Mouse (Mus musculus) heart, embryonic 16.5 days (tissue): ENCODE data around the gene Fbxo44. TPM values are rescaled to one million over a fixed set of nuclear protein-coding genes. Genes with fewer than 3 reads are reported as not detected.

Experiments used
- ATAC-seq: fragments of 200-750 bp; cut with Nextera tagmentation; replicated peaks from 2 replicates; pipeline ENCODE4 v1.8.0; 2017; ENCODE audit warnings: moderate number of reproducible peaks; ENCODE audit not compliant: insufficient read depth, low FRiP score; ENCODE audit errors: extremely low read depth
- H3K27ac ChIP-seq: fragments of 300-500 bp; sonication (generic); 2 replicates; pipeline ENCODE4 v1.5.1; 2014; ENCODE audit warnings: mild to moderate bottlenecking, low read length, control low read depth, moderate library complexity
- H3K27me3 ChIP-seq: fragments of 300-500 bp; sonication (generic); 2 replicates; pipeline ENCODE4 v1.6.1; 2014; ENCODE audit warnings: low read length, mixed read lengths; ENCODE audit not compliant: control insufficient read depth, insufficient read depth
- H3K36me3 ChIP-seq: fragments of 300-500 bp; sonication (generic); 2 replicates; pipeline ENCODE4 v1.6.1; 2014; ENCODE audit not compliant: control insufficient read depth, insufficient read depth
- H3K4me1 ChIP-seq: fragments of 300-500 bp; sonication (generic); 2 replicates; pipeline ENCODE4 v1.6.1; 2014; ENCODE audit warnings: low read length, mixed read lengths; ENCODE audit not compliant: control insufficient read depth, insufficient read depth
- H3K4me2 ChIP-seq: fragments of 300-500 bp; sonication (generic); 2 replicates; pipeline ENCODE4 v1.6.1; 2014; ENCODE audit warnings: low read depth, mild to moderate bottlenecking, control low read depth, low read length
- H3K4me3 ChIP-seq: fragments of 300-500 bp; sonication (generic); 2 replicates; pipeline ENCODE4 v1.5.1; 2014; ENCODE audit warnings: mild to moderate bottlenecking, control low read depth, low read length
- H3K9ac ChIP-seq: fragments of 300-500 bp; sonication (generic); 2 replicates; pipeline ENCODE4 v1.6.1; 2014; ENCODE audit warnings: low read length, control low read depth
- H3K9me3 ChIP-seq: fragments of 300-500 bp; sonication (generic); replicated peaks from 2 replicates; pipeline ENCODE4 v1.6.1; 2016; ENCODE audit warnings: low read length; ENCODE audit not compliant: control insufficient read depth
- WGBS: fragments of 180-500 bp; shearing (Covaris S2); extraction: QIAGEN DNeasy Blood & Tissue Kit; methylation state at CpG from one replicate; pipeline ENCODE4 v1.1.7; 2014; 5-methylcytosine and 5-hydroxymethylcytosine counted together
- polyA plus RNA-seq: library from polyadenylated mRNA; unstranded; fragments of >200 nt; fragmentation: Nextera tagmentation; extraction: Ambion mirVana; gene quantifications from 2 replicates; pipeline ENCODE4 v1.2.1, GENCODE M21; 2015

Gene Fbxo44
- polyA plus RNA-seq, 1 experiment from 2014 or later: 32.4 TPM

- H3K27me3 ChIP-seq: no peaks in the 10 kb centered on the region
- H3K4me1 ChIP-seq: 0 out of 2 replicates have a peak, but pooled peaks cover 2% of the 10 kb centered on the region
- H3K36me3 ChIP-seq: peaks cover 13% of the 10 kb centered on the region
- H3K4me3 ChIP-seq: no peak overlapping the region
- H3K27ac ChIP-seq: no peak overlapping the region
- 84% methylated on average over 2 of the region's 2 CpGs for WGBS
- no peak overlapping the region for H3K4me2 ChIP-seq
- H3K9me3 ChIP-seq: no peaks in the 10 kb centered on the region
- ATAC-seq: no peak
- no peak overlapping the region for H3K9ac ChIP-seq
Measured at GRCm38 (mm10) chr4:148147714-148148113, 12.6 kb downstream of the Fbxo44 start.

- peaks cover 9% of the 10 kb centered on the region for H3K4me1 ChIP-seq
- no peak overlapping the region for H3K27ac ChIP-seq
- no peak overlapping the region for H3K4me2 ChIP-seq
- peaks cover 13% of the 10 kb centered on the region for H3K36me3 ChIP-seq
- no peaks in the 10 kb centered on the region for H3K9me3 ChIP-seq
- H3K9ac ChIP-seq: no peak overlapping the region
- peaks cover 6% of the 10 kb centered on the region for H3K27me3 ChIP-seq
- 81% methylated on average over 5 of the region's 5 CpGs for WGBS
- no peak overlapping the region for H3K4me3 ChIP-seq
- ATAC-seq: no peak
Measured at GRCm38 (mm10) chr4:148143721-148144120, 16.6 kb downstream of the Fbxo44 start.

GRCm38 (mm10) chr4:148140098-148141011, 19.9 kb downstream of the Fbxo44 start:
- Histone ChIP-seq H3K27me3 (peaks cover 15% of the 10 kb centered on the region), H3K4me3 (peak overlapping the region; percentile 80), H3K4me2 (peak overlapping the region; percentile 96), H3K4me1 (peaks cover 9% of the 10 kb centered on the region), H3K9me3 (no peaks in the 10 kb centered on the region), H3K9ac (peak overlapping the region; percentile 84), H3K27ac (peak overlapping the region; percentile 79), H3K36me3 (peaks cover 3% of the 10 kb centered on the region)
- peak; percentile 93 for ATAC-seq
- WGBS: under 1% methylated on average over 65 of the region's 65 CpGs

- Histone ChIP-seq H3K36me3 (peaks cover 3% of the 10 kb centered on the region; the same call in 1 of the 2 replicates), H3K9ac (peak overlapping the region; percentile 84), H3K4me1 (peaks cover 9% of the 10 kb centered on the region), H3K4me3 (peak overlapping the region; percentile 80), H3K9me3 (no peaks in the 10 kb centered on the region), H3K27me3 (peaks cover 15% of the 10 kb centered on the region), H3K27ac (no peak overlapping the region), H3K4me2 (peak overlapping the region; percentile 96)
- ATAC-seq: peak; percentile 7
- WGBS: 1% methylated on average over 12 of the region's 12 CpGs
Measured at GRCm38 (mm10) chr4:148139767-148140097, 20.6 kb downstream of the Fbxo44 start.

- Histone ChIP-seq H3K36me3 (no peaks in the 10 kb centered on the region), H3K4me1 (peaks cover 9% of the 10 kb centered on the region), H3K9ac (no peak overlapping the region), H3K4me3 (no peak overlapping the region), H3K27me3 (peaks cover 21% of the 10 kb centered on the region), H3K9me3 (no peaks in the 10 kb centered on the region), H3K4me2 (no peak overlapping the region), H3K27ac (no peak overlapping the region)
- WGBS: 70% methylated on average over 8 of the region's 8 CpGs
- no peak for ATAC-seq
Measured at GRCm38 (mm10) chr4:148137503-148137902, 22.8 kb downstream of the Fbxo44 start.

GRCm38 (mm10) chr4:148134988-148135387, 25.3 kb downstream of the Fbxo44 start:
- no peak for ATAC-seq
- Histone ChIP-seq H3K36me3 (no peaks in the 10 kb centered on the region), H3K9me3 (no peaks in the 10 kb centered on the region), H3K4me2 (no peak overlapping the region), H3K27me3 (peaks cover 44% of the 10 kb centered on the region), H3K9ac (no peak overlapping the region), H3K4me3 (no peak overlapping the region), H3K27ac (no peak overlapping the region), H3K4me1 (peaks cover 8% of the 10 kb centered on the region; the same call in 1 of the 2 replicates)
- 60% methylated on average over 8 of the region's 8 CpGs for WGBS

- Histone ChIP-seq H3K27me3 (peaks cover 56% of the 10 kb centered on the region), H3K4me3 (peak overlapping the region; percentile 35), H3K27ac (no peak overlapping the region), H3K9ac (no peak overlapping the region), H3K9me3 (no peaks in the 10 kb centered on the region), H3K4me2 (peak overlapping the region; percentile 92), H3K4me1 (peaks cover 3% of the 10 kb centered on the region; the same call in 1 of the 2 replicates), H3K36me3 (no peaks in the 10 kb centered on the region)
- 2% methylated on average over 18 of the region's 21 CpGs for WGBS
- ATAC-seq: no peak
Measured at GRCm38 (mm10) chr4:148131497-148132081, 28.7 kb downstream of the Fbxo44 start.

GRCm38 (mm10) chr4:148130561-148131413, 29.5 kb downstream of the Fbxo44 start, which contains the start of gene Draxin:
Gene Draxin (minus strand): TSS chr4:148130698.
- H3K9me3 ChIP-seq: no peaks in the 10 kb centered on the region
- WGBS: under 1% methylated on average over 72 of the region's 87 CpGs
- peak within 1 kb of the TSS; percentile 92 for H3K4me2 ChIP-seq
- H3K27ac ChIP-seq: no peak within 1 kb of the TSS
- ATAC-seq: peak; percentile 79
- no peaks in the 10 kb centered on the region for H3K36me3 ChIP-seq
- H3K4me3 ChIP-seq: peak within 1 kb of the TSS; percentile 61
- H3K9ac ChIP-seq: peak within 1 kb of the TSS; percentile 60; the same call in 1 of the 2 replicates
- H3K27me3 ChIP-seq: peaks cover 56% of the 10 kb centered on the region
- peaks cover 3% of the 10 kb centered on the region; the same call in 1 of the 2 replicates for H3K4me1 ChIP-seq
